Mouse (Mus musculus) liver (tissue): ENCODE results near the gene Taf8.

ENCODE experiments used
- DNase-seq: peaks from one replicate; pipeline ENCODE4 v3.0.0-alpha.2; 2020; ENCODE audit warnings: mixed read lengths

The Taf8 gene

GRCm38 (mm10) chr17:47482401-47482800 lies 19.7 kb downstream of the Taf8 start:
- peak; percentile 84 for DNase-seq

GRCm38 (mm10) chr17:47479887-47480286 lies 22.2 kb downstream of the Taf8 start:
- no peak for DNase-seq

- peak; percentile 61 for DNase-seq
Measured at GRCm38 (mm10) chr17:47475714-47476113, 26.4 kb downstream of the Taf8 start.

GRCm38 (mm10) chr17:47475181-47475580 lies 26.9 kb downstream of the Taf8 start:
- no peak for DNase-seq

GRCm38 (mm10) chr17:47474250-47474649 lies 27.8 kb downstream of the Taf8 start:
- no peak for DNase-seq

- DNase-seq = peak; percentile 67
Measured at GRCm38 (mm10) chr17:47473434-47473974, 28.6 kb downstream of the Taf8 start.

GRCm38 (mm10) chr17:47472435-47473350 lies 29.4 kb downstream of the Taf8 start:
- DNase-seq = no peak

- no peak for DNase-seq
Measured at GRCm38 (mm10) chr17:47470686-47471085, 31.4 kb downstream of the Taf8 start.

- DNase-seq = no peak
Measured at GRCm38 (mm10) chr17:47470121-47470520, 32.0 kb downstream of the Taf8 start.

GRCm38 (mm10) chr17:47469642-47470041 lies 32.5 kb downstream of the Taf8 start:
- DNase-seq = no peak

GRCm38 (mm10) chr17:47468466-47468865 lies 33.6 kb downstream of the Taf8 start:
- DNase-seq = no peak

- no peak for DNase-seq
Measured at GRCm38 (mm10) chr17:47468063-47468462, 34.0 kb downstream of the Taf8 start.

GRCm38 (mm10) chr17:47467659-47468058 lies 34.4 kb downstream of the Taf8 start:
- DNase-seq = no peak

- no peak for DNase-seq
Measured at GRCm38 (mm10) chr17:47466284-47466683, 35.8 kb downstream of the Taf8 start.

- DNase-seq = no peak
Measured at GRCm38 (mm10) chr17:47465016-47465415, 37.1 kb downstream of the Taf8 start.

GRCm38 (mm10) chr17:47464248-47464965 lies 37.7 kb downstream of the Taf8 start:
- DNase-seq = no peak

GRCm38 (mm10) chr17:47462728-47463388 lies 39.2 kb downstream of the Taf8 start:
- DNase-seq = no peak

GRCm38 (mm10) chr17:47462209-47462608 lies 39.9 kb downstream of the Taf8 start:
- DNase-seq = no peak

- no peak for DNase-seq
Measured at GRCm38 (mm10) chr17:47461688-47462087, 40.4 kb downstream of the Taf8 start.

- DNase-seq = no peak
Measured at GRCm38 (mm10) chr17:47459341-47459919, 42.7 kb downstream of the Taf8 start.

- no peak for DNase-seq
Measured at GRCm38 (mm10) chr17:47458936-47459335, 43.2 kb downstream of the Taf8 start.

GRCm38 (mm10) chr17:47458310-47458709 lies 43.8 kb downstream of the Taf8 start:
- DNase-seq = no peak

- DNase-seq = peak; percentile 68
Measured at GRCm38 (mm10) chr17:47454675-47455074, 47.4 kb downstream of the Taf8 start.
